Mouse (Mus musculus) hindbrain, embryonic 14.5 days (tissue): ENCODE measurements at regions not wholly inside any gene's neighbourhood (a gene's known extent, or its start where the extent isn't known, plus 50 kb on each side); places are given as distances from the start of the nearest gene placed in this dataset.
A peak's percentile ranks its signal among the peaks of the same experiment; 100 is the strongest.

ENCODE experiments used
- ATAC-seq: fragments of 200-750 bp; cut with Nextera tagmentation; 2 replicates; pipeline ENCODE4 v1.8.0; 2017; ENCODE audit warnings: moderate number of reproducible peaks, mild to moderate bottlenecking, moderate TSS enrichment, moderate library complexity; ENCODE audit not compliant: low FRiP score
- DNase-seq: peaks from one replicate; pipeline ENCODE4 v3.0.0-alpha.2; 2015; ENCODE audit warnings: low spot score
- H3K27ac ChIP-seq: fragments of 300-500 bp; sonication (generic); 2 replicates; pipeline ENCODE4 v1.5.1; 2014; ENCODE audit warnings: mild to moderate bottlenecking, moderate library complexity
- H3K27me3 ChIP-seq: fragments of 300-500 bp; sonication (generic); 2 replicates; pipeline ENCODE4 v1.6.1; 2014; ENCODE audit warnings: mild to moderate bottlenecking, low read length, mixed read lengths; ENCODE audit not compliant: control insufficient read depth, insufficient read depth
- H3K36me3 ChIP-seq: fragments of 300-500 bp; sonication (generic); replicated peaks from 2 replicates; pipeline ENCODE4 v1.6.1; 2014; ENCODE audit not compliant: control insufficient read depth, insufficient read depth
- H3K4me1 ChIP-seq: fragments of 300-500 bp; sonication (generic); replicated peaks from 2 replicates; pipeline ENCODE4 v1.6.1; 2014; ENCODE audit warnings: antibody characterized with exemption, low read length, mixed read lengths; ENCODE audit not compliant: control insufficient read depth, insufficient read depth
- H3K4me2 ChIP-seq: fragments of 300-500 bp; sonication (generic); replicated peaks from 2 replicates; pipeline ENCODE4 v1.6.1; 2014; ENCODE audit warnings: mild to moderate bottlenecking, moderate library complexity
- H3K4me3 ChIP-seq: fragments of 300-500 bp; sonication (generic); replicated peaks from 2 replicates; pipeline ENCODE4 v1.5.1; 2014; ENCODE audit warnings: mild to moderate bottlenecking, low read length
- H3K9ac ChIP-seq: fragments of 300-500 bp; sonication (generic); 2 replicates; pipeline ENCODE4 v1.6.1; 2014
- H3K9me3 ChIP-seq: fragments of 300-500 bp; sonication (generic); 2 replicates; pipeline ENCODE4 v1.6.1; 2016; ENCODE audit warnings: low read length; ENCODE audit not compliant: control insufficient read depth
- WGBS: fragments of 180-500 bp; shearing (Covaris S2); extraction: QIAGEN DNeasy Blood & Tissue Kit; methylation state at CpG from one replicate; pipeline ENCODE4 v1.1.7; 2014; 5-methylcytosine and 5-hydroxymethylcytosine counted together

- Histone ChIP-seq H3K36me3 (no peaks in the 10 kb centered on the region), H3K4me2 (no peak overlapping the region), H3K27me3 (no peaks in the 10 kb centered on the region), H3K4me1 (peaks cover 2% of the 10 kb centered on the region), H3K27ac (no peak overlapping the region), H3K4me3 (no peak overlapping the region), H3K9me3 (no peaks in the 10 kb centered on the region), H3K9ac (no peak overlapping the region)
- 85% methylated on average over 1 of the region's 1 CpGs for WGBS
- no peak for ATAC-seq
- no peak for DNase-seq
These were observed 118.3 kb upstream of the Ccdc85a start for GRCm38 (mm10) chr11:28702384-28702783.

GRCm38 (mm10) chr11:28701379-28701778, 117.3 kb upstream of the Ccdc85a start:
- Histone ChIP-seq H3K4me2 (no peak overlapping the region), H3K36me3 (no peaks in the 10 kb centered on the region), H3K4me1 (peaks cover 7% of the 10 kb centered on the region), H3K9me3 (no peaks in the 10 kb centered on the region), H3K27ac (no peak overlapping the region), H3K27me3 (no peaks in the 10 kb centered on the region), H3K4me3 (no peak overlapping the region), H3K9ac (no peak overlapping the region)
- no peak for ATAC-seq
- DNase-seq = no peak
- WGBS = 88% methylated on average over 2 of the region's 2 CpGs

GRCm38 (mm10) chr11:28699766-28700165, 115.6 kb upstream of the Ccdc85a start:
- Histone ChIP-seq H3K4me3 (no peak overlapping the region), H3K9me3 (no peaks in the 10 kb centered on the region), H3K9ac (no peak overlapping the region), H3K4me1 (peaks cover 7% of the 10 kb centered on the region), H3K4me2 (no peak overlapping the region), H3K27ac (no peak overlapping the region), H3K27me3 (no peaks in the 10 kb centered on the region), H3K36me3 (no peaks in the 10 kb centered on the region)
- ATAC-seq = no peak
- no peak for DNase-seq

- H3K36me3 ChIP-seq = no peaks in the 10 kb centered on the region
- DNase-seq = peak; percentile 38
- no peaks in the 10 kb centered on the region for H3K9me3 ChIP-seq
- H3K4me2 ChIP-seq = no peak overlapping the region
- no peak overlapping the region for H3K9ac ChIP-seq
- no peak overlapping the region for H3K4me3 ChIP-seq
- peaks cover 7% of the 10 kb centered on the region for H3K4me1 ChIP-seq
- ATAC-seq = peak; percentile 84
- H3K27me3 ChIP-seq = no peaks in the 10 kb centered on the region
- H3K27ac ChIP-seq = no peak overlapping the region
- 34% methylated on average over 8 of the region's 8 CpGs for WGBS
These were observed 113.7 kb upstream of the Ccdc85a start for GRCm38 (mm10) chr11:28697644-28698480.

GRCm38 (mm10) chr11:28695031-28695430, 110.9 kb upstream of the Ccdc85a start:
- no peaks in the 10 kb centered on the region for H3K9me3 ChIP-seq
- no peaks in the 10 kb centered on the region for H3K27me3 ChIP-seq
- no peaks in the 10 kb centered on the region for H3K36me3 ChIP-seq
- H3K9ac ChIP-seq = no peak overlapping the region
- H3K4me3 ChIP-seq = no peak overlapping the region
- no peak overlapping the region for H3K27ac ChIP-seq
- H3K4me1 ChIP-seq = peaks cover 7% of the 10 kb centered on the region
- 83% methylated on average over 3 of the region's 3 CpGs for WGBS
- H3K4me2 ChIP-seq = no peak overlapping the region
- ATAC-seq (no peak), DNase-seq (no peak)

- H3K27me3 ChIP-seq = no peaks in the 10 kb centered on the region
- DNase-seq = no peak
- H3K27ac ChIP-seq = peak overlapping the region; percentile 58; the same call in 1 of the 2 replicates
- WGBS = 55% methylated on average over 1 of the region's 1 CpGs
- no peak overlapping the region for H3K9ac ChIP-seq
- H3K4me1 ChIP-seq = peaks cover 7% of the 10 kb centered on the region
- no peak overlapping the region for H3K4me3 ChIP-seq
- H3K9me3 ChIP-seq = no peaks in the 10 kb centered on the region
- no peaks in the 10 kb centered on the region for H3K36me3 ChIP-seq
- ATAC-seq = no peak
- no peak overlapping the region for H3K4me2 ChIP-seq
These were observed 109.2 kb upstream of the Ccdc85a start for GRCm38 (mm10) chr11:28693303-28693702.

GRCm38 (mm10) chr11:28692263-28693194, 108.4 kb upstream of the Ccdc85a start:
- Histone ChIP-seq H3K4me1 (0 out of 2 replicates have a peak, but pooled peaks cover 5% of the 10 kb centered on the region), H3K27ac (peak overlapping the region; percentile 58), H3K4me2 (no peak overlapping the region), H3K27me3 (no peaks in the 10 kb centered on the region), H3K9ac (no peak overlapping the region), H3K36me3 (no peaks in the 10 kb centered on the region), H3K9me3 (no peaks in the 10 kb centered on the region), H3K4me3 (no peak overlapping the region)
- DNase-seq (peak; percentile 64), ATAC-seq (peak; percentile 69; the same call in 1 of the 2 replicates)
- 24% methylated on average over 3 of the region's 3 CpGs for WGBS

- no peak for ATAC-seq
- H3K4me2 ChIP-seq = no peak overlapping the region
- no peaks in the 10 kb centered on the region; the same call in 1 of the 2 replicates for H3K4me1 ChIP-seq
- H3K27me3 ChIP-seq = no peaks in the 10 kb centered on the region
- no peaks in the 10 kb centered on the region for H3K36me3 ChIP-seq
- H3K27ac ChIP-seq = no peak overlapping the region
- H3K9ac ChIP-seq = no peak overlapping the region
- 90% methylated on average over 1 of the region's 1 CpGs for WGBS
- no peak overlapping the region for H3K4me3 ChIP-seq
- no peaks in the 10 kb centered on the region for H3K9me3 ChIP-seq
- no peak for DNase-seq
These were observed 104.3 kb upstream of the Ccdc85a start for GRCm38 (mm10) chr11:28688436-28688835.

GRCm38 (mm10) chr11:28685407-28685806, 101.3 kb upstream of the Ccdc85a start:
- no peaks in the 10 kb centered on the region for H3K36me3 ChIP-seq
- H3K9ac ChIP-seq = no peak overlapping the region
- H3K27ac ChIP-seq = no peak overlapping the region
- no peak for DNase-seq
- no peaks in the 10 kb centered on the region; the same call in 1 of the 2 replicates for H3K4me1 ChIP-seq
- no peak for ATAC-seq
- no peak overlapping the region for H3K4me3 ChIP-seq
- H3K4me2 ChIP-seq = no peak overlapping the region
- H3K27me3 ChIP-seq = no peaks in the 10 kb centered on the region
- no peaks in the 10 kb centered on the region for H3K9me3 ChIP-seq
